Mouse (Mus musculus): ENCODE results near the gene Ywhae. TPM values are rescaled to one million over a fixed set of nuclear protein-coding genes. Genes with fewer than 3 reads are reported as not detected.
A peak's percentile ranks its signal among the peaks of the same experiment; 100 is the strongest.

The Ywhae gene
- polyA plus RNA-seq (2012; rRNA removed) = 18.8 and 46.8 TPM in 2 replicates

DNA sequence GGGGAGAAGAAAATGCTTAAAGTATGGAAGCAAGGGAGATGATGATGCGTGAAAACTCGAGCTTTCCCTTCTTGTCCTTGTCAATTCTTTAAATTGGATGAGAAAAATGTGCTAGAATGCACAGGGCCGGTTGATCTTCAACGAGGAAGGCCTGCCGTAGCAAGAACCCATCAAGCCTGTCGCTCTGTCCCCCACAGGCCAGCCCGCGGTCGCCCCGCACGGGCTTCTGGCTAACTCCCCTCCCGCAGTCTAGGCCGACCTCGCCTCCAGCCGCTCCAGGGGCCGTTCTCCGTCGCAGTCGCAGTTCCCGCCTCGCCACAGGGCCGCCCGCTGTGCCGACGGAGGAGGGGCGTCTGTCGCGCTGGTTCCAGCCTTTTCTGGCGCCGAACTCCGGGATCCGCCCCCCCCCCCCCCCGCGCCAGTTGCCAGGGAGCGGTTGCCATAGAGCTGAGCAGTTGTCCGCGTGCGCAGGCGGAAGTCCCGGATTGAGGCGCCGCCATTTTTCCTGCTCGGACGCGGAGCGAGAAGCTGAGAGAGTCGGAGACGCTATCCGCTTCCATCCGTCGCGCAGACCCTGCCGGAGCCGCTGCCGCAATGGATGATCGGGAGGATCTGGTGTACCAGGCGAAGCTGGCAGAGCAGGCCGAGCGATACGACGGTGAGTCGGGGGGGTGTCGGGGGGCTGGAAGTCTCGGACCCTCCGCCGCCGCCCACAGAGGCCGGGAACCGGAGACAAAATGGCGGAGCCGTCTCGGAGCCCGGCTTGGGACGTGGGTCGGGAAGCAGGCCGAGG, at the start of gene Ywhae:
Gene Ywhae, plus strand, starts transcription at position 436 of the 793 bp plus-strand sequence.
- Histone ChIP-seq H3K36me3 (ENCODE audit: control insufficient read depth, insufficient read depth, low read length) (no peaks in the 10 kb centered on the region), H3K27me3 (ENCODE audit: control insufficient read depth, insufficient read depth, low read length) (no peaks in the 10 kb centered on the region), H3K4me3 (ENCODE audit: low read depth, low read length) (peak within 1 kb of the TSS; percentile 63), H3K4me1 (ENCODE audit: control insufficient read depth, insufficient read depth, insufficient read length, low read length) (peaks cover 14% of the 10 kb centered on the region; the same call in 1 of the 2 replicates), H3K27ac (ENCODE audit: insufficient read depth, low read depth, low read length) (peak within 1 kb of the TSS; percentile 89)
- WGBS = 1% methylated on average over 76 of the region's 76 CpGs
- TF ChIP-seq POLR2A (IDR thresholded peaks at IDR 0.05; ENCODE audit: low read depth, low read length) = peak; percentile 87
- no peak for TF ChIP-seq CTCF (IDR thresholded peaks at IDR 0.05; ENCODE audit: extremely low read depth, insufficient read length, insufficient replicate concordance, low read depth, low read length)

GRCm38 (mm10) chr11:75684462-75684861, 48.2 kb upstream of the Ywhae start:
- WGBS = 96% methylated on average over 5 of the region's 5 CpGs

DNA sequence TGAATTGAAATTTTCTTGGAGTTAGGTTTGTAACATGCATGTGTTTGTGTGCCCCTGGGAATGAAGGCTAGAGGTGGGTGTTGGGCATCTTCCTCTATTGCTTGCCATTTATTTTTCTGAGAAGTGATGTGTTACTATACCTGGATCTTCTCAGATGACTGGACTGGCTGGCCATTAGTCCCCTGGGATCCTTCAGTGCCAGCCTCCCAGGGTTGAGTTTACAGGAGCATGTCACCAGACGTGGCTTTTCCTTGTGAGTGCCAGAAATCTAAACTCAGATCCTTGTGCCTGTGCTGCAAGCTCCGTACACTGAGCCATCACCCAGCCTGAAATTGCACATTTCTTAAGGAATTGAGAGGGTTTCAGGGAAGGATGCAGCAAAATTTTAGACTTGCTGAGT, 47.7 kb upstream of the Ywhae start:
- no peak overlapping the region for H3K27ac ChIP-seq (ENCODE audit: insufficient read depth, low read depth, low read length)
- 74% methylated on average over 2 of the region's 2 CpGs for WGBS
- no peaks in the 10 kb centered on the region for H3K4me1 ChIP-seq (ENCODE audit: control insufficient read depth, insufficient read depth, insufficient read length, low read length)
- H3K4me3 ChIP-seq (ENCODE audit: low read depth, low read length) = no peak overlapping the region
- TF ChIP-seq CTCF (IDR thresholded peaks at IDR 0.05; ENCODE audit: extremely low read depth, insufficient read length, insufficient replicate concordance, low read depth, low read length) (no peak), POLR2A (IDR thresholded peaks at IDR 0.05; ENCODE audit: low read depth, low read length) (no peak)
- peaks cover 16% of the 10 kb centered on the region for H3K36me3 ChIP-seq (ENCODE audit: control insufficient read depth, insufficient read depth, low read length)
- no peaks in the 10 kb centered on the region for H3K27me3 ChIP-seq (ENCODE audit: control insufficient read depth, insufficient read depth, low read length)

More at GRCm38 (mm10) chr11:75684462-75684861, 48.2 kb upstream of the Ywhae start:
- H3K27ac ChIP-seq (ENCODE audit: insufficient read depth, low read depth, low read length) = no peak overlapping the region
- H3K4me3 ChIP-seq (ENCODE audit: low read depth, low read length) = no peak overlapping the region
- no peaks in the 10 kb centered on the region for H3K4me1 ChIP-seq (ENCODE audit: control insufficient read depth, insufficient read depth, insufficient read length, low read length)
- no peaks in the 10 kb centered on the region for H3K27me3 ChIP-seq (ENCODE audit: control insufficient read depth, insufficient read depth, low read length)
- TF ChIP-seq CTCF (IDR thresholded peaks at IDR 0.05; ENCODE audit: extremely low read depth, insufficient read length, insufficient replicate concordance, low read depth, low read length) (no peak; the same call in 1 of the 2 replicates), POLR2A (IDR thresholded peaks at IDR 0.05; ENCODE audit: low read depth, low read length) (no peak)
- H3K36me3 ChIP-seq (ENCODE audit: control insufficient read depth, insufficient read depth, low read length) = peaks cover 16% of the 10 kb centered on the region

DNA sequence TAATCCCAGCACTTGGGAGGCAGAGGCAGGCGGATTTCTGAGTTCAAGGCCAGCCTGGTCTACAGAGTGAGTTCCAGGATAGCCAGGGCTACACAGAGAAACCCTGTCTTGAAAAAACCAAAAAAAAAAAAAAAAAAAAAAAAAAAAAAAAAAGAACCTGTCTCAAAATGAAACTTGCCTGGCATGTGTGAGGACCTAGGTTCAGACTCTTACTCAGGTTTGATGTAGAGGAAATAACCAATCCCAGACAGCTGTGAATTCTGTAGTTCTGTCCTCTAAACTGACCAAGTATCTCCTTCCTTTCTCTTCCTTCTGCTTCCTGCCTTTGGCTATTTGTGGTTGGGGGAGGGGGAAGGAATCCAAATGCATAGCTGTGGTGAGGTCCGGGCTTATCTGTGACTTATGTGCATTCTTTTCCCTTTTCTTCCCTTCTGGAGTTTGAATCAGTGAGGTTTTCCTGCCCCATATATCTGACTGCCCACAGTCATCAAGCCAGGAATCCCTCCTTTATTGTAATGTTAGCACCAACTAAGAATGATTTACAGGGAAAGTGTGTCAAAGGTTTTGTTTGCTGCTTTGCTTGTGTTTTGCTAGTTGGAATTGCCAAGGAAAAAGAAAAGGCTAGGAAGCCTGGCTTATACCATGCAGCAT, 45.2 kb upstream of the Ywhae start:
- no peaks in the 10 kb centered on the region for H3K27me3 ChIP-seq (ENCODE audit: control insufficient read depth, insufficient read depth, low read length)
- TF ChIP-seq POLR2A (IDR thresholded peaks at IDR 0.05; ENCODE audit: low read depth, low read length) (no peak), CTCF (IDR thresholded peaks at IDR 0.05; ENCODE audit: extremely low read depth, insufficient read length, insufficient replicate concordance, low read depth, low read length) (no peak)
- 53% methylated on average over 2 of the region's 2 CpGs for WGBS
- H3K36me3 ChIP-seq (ENCODE audit: control insufficient read depth, insufficient read depth, low read length) = peaks cover 22% of the 10 kb centered on the region
- H3K27ac ChIP-seq (ENCODE audit: insufficient read depth, low read depth, low read length) = no peak overlapping the region
- no peak overlapping the region for H3K4me3 ChIP-seq (ENCODE audit: low read depth, low read length)
- H3K4me1 ChIP-seq (ENCODE audit: control insufficient read depth, insufficient read depth, insufficient read length, low read length) = no peaks in the 10 kb centered on the region

GRCm38 (mm10) chr11:75688132-75688531, 44.5 kb upstream of the Ywhae start:
- H3K27ac ChIP-seq (ENCODE audit: insufficient read depth, low read depth, low read length) = no peak overlapping the region
- no peak overlapping the region for H3K4me3 ChIP-seq (ENCODE audit: low read depth, low read length)
- no peak for TF ChIP-seq POLR2A (IDR thresholded peaks at IDR 0.05; ENCODE audit: low read depth, low read length)
- TF ChIP-seq CTCF (IDR thresholded peaks at IDR 0.05; ENCODE audit: extremely low read depth, insufficient read length, insufficient replicate concordance, low read depth, low read length) = no peak
- H3K36me3 ChIP-seq (ENCODE audit: control insufficient read depth, insufficient read depth, low read length) = peaks cover 23% of the 10 kb centered on the region
- H3K4me1 ChIP-seq (ENCODE audit: control insufficient read depth, insufficient read depth, insufficient read length, low read length) = no peaks in the 10 kb centered on the region
- no peaks in the 10 kb centered on the region for H3K27me3 ChIP-seq (ENCODE audit: control insufficient read depth, insufficient read depth, low read length)
- WGBS = 76% methylated on average over 2 of the region's 2 CpGs

DNA sequence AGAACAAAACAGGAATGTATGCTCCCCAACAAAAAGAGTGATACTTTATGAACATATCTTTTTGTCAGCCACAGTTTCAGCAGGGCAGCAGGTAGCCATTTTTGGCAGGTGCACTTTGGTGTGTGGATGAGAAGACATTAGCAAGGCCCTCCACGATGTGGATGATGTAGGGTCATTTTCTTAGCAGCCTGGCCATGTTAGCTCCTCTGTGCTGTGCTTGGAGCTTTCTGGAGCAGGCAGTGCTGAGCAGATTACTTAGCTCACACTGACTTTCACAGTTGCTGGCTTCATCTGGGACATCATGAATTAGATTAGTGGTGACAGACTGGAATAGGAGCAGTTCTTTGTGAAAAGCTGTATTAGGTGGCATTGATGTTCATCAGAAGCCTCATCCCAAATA, 42.7 kb upstream of the Ywhae start:
- Histone ChIP-seq H3K4me1 (ENCODE audit: control insufficient read depth, insufficient read depth, insufficient read length, low read length) (no peaks in the 10 kb centered on the region), H3K27ac (ENCODE audit: insufficient read depth, low read depth, low read length) (no peak overlapping the region), H3K27me3 (ENCODE audit: control insufficient read depth, insufficient read depth, low read length) (no peaks in the 10 kb centered on the region), H3K36me3 (ENCODE audit: control insufficient read depth, insufficient read depth, low read length) (peaks cover 36% of the 10 kb centered on the region), H3K4me3 (ENCODE audit: low read depth, low read length) (no peak overlapping the region)
- TF ChIP-seq CTCF (IDR thresholded peaks at IDR 0.05; ENCODE audit: extremely low read depth, insufficient read length, insufficient replicate concordance, low read depth, low read length) (no peak), POLR2A (IDR thresholded peaks at IDR 0.05; ENCODE audit: low read depth, low read length) (no peak)
- 80% methylated on average over 1 of the region's 1 CpGs for WGBS

DNA sequence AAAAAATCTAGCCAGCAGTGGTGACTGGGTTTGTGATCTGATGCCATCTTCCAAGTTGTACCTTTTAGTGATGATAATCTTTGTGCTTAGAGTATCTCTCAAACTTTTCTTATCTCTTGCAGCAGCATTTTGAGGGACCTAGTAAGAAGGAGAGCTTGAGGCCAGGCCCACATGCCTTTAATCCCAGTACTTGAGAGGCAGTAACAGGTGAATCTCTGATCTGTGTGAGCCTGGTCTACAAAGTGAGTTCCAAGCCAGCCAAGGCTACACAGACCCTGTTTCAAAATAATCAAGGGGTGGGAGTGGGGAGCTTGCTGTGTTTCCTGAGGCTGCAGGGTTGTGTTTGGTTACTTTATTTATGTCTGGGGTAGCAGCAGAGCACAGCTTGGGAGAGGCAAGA, 41.6 kb upstream of the Ywhae start:
- H3K4me3 ChIP-seq (ENCODE audit: low read depth, low read length) = no peak overlapping the region
- no peaks in the 10 kb centered on the region for H3K27me3 ChIP-seq (ENCODE audit: control insufficient read depth, insufficient read depth, low read length)
- H3K36me3 ChIP-seq (ENCODE audit: control insufficient read depth, insufficient read depth, low read length) = peaks cover 39% of the 10 kb centered on the region

More for the DNA sequence above, 41.6 kb upstream of the Ywhae start:
- TF ChIP-seq POLR2A (IDR thresholded peaks at IDR 0.05; ENCODE audit: low read depth, low read length) = no peak
- no peak for TF ChIP-seq CTCF (IDR thresholded peaks at IDR 0.05; ENCODE audit: extremely low read depth, insufficient read length, insufficient replicate concordance, low read depth, low read length)
- Histone ChIP-seq H3K27ac (ENCODE audit: insufficient read depth, low read depth, low read length) (no peak overlapping the region), H3K4me1 (ENCODE audit: control insufficient read depth, insufficient read depth, insufficient read length, low read length) (no peaks in the 10 kb centered on the region)

All from small intestine, adult 2 months (tissue).